Mouse (Mus musculus) heart, postnatal 0 days (tissue): ENCODE measurements around the gene Ccn1. TPM values are rescaled to one million over a fixed set of nuclear protein-coding genes. Genes with fewer than 3 reads are reported as not detected.

Source experiments
- ATAC-seq: fragments of 200-750 bp; cut with Nextera tagmentation; 2 replicates; pipeline ENCODE4 v1.8.0; 2017; ENCODE audit warnings: low read depth, moderate number of reproducible peaks, moderate library complexity; ENCODE audit not compliant: insufficient read depth
- DNase-seq: peaks from one replicate; pipeline ENCODE4 v3.0.0-alpha.2; 2016; ENCODE audit warnings: low spot score
- H3K27ac ChIP-seq: fragments of 300-500 bp; sonication (generic); 2 replicates; pipeline ENCODE4 v1.5.1; 2014; ENCODE audit warnings: low read depth, mild to moderate bottlenecking
- H3K27me3 ChIP-seq: fragments of 300-500 bp; sonication (generic); 2 replicates; pipeline ENCODE4 v1.6.1; 2014; ENCODE audit warnings: low read length, mixed read lengths; ENCODE audit not compliant: control insufficient read depth, insufficient read depth
- H3K36me3 ChIP-seq: fragments of 300-500 bp; sonication (generic); replicated peaks from 2 replicates; pipeline ENCODE4 v1.6.1; 2014; ENCODE audit warnings: low read length, mixed read lengths; ENCODE audit not compliant: control insufficient read depth, insufficient read depth
- H3K4me1 ChIP-seq: fragments of 300-500 bp; sonication (generic); 2 replicates; pipeline ENCODE4 v1.6.1; 2014; ENCODE audit warnings: antibody characterized with exemption; ENCODE audit not compliant: control insufficient read depth, insufficient read depth
- H3K4me2 ChIP-seq: fragments of 300-500 bp; sonication (generic); 2 replicates; pipeline ENCODE4 v1.6.1; 2014; ENCODE audit warnings: low read depth, mild to moderate bottlenecking, low read length, moderate library complexity
- H3K4me3 ChIP-seq: fragments of 300-500 bp; sonication (generic); 2 replicates; pipeline ENCODE4 v1.5.1; 2014; ENCODE audit warnings: low read depth, low read length
- H3K9ac ChIP-seq: fragments of 300-500 bp; sonication (generic); replicated peaks from 2 replicates; pipeline ENCODE4 v1.6.1; 2014; ENCODE audit warnings: low read depth, low read length, mixed read lengths
- H3K9me3 ChIP-seq: fragments of 300-500 bp; sonication (generic); replicated peaks from 2 replicates; pipeline ENCODE4 v1.6.1; 2016; ENCODE audit warnings: low read length; ENCODE audit not compliant: control insufficient read depth
- CTCF ChIP-seq: IDR thresholded peaks from 2 replicates; pipeline ENCODE4 v1.5.1; 2016; ENCODE audit warnings: antibody characterized with exemption, control low read depth, low read depth
- EP300 ChIP-seq: IDR thresholded peaks from 2 replicates; pipeline ENCODE4 v1.6.1; 2016; ENCODE audit warnings: antibody characterized with exemption, low read depth
- WGBS: fragments of 180-500 bp; shearing (Covaris S2); extraction: QIAGEN DNeasy Blood & Tissue Kit; methylation state at CpG from one replicate; pipeline ENCODE4 v1.1.7; 2014; 5-methylcytosine and 5-hydroxymethylcytosine counted together
- polyA plus RNA-seq: library from polyadenylated mRNA; unstranded; fragments of >200 nt; fragmentation: Nextera tagmentation; extraction: Ambion mirVana; gene quantifications from 2 replicates; pipeline ENCODE4 v1.2.1, GENCODE M21; 2015
- total RNA-seq: library from RNA; depleted of rRNA; stranded (reverse); fragments of >200 nt; gene quantifications from 2 replicates; pipeline ENCODE4 v1.2.3, GENCODE M21; 2014; ENCODE audit warnings: low replicate concordance; rRNA removed

The Ccn1 gene
- total and polyA plus RNA-seq, 2 experiments from 2014 or later = 34.0 to 91.1 TPM

DNA sequence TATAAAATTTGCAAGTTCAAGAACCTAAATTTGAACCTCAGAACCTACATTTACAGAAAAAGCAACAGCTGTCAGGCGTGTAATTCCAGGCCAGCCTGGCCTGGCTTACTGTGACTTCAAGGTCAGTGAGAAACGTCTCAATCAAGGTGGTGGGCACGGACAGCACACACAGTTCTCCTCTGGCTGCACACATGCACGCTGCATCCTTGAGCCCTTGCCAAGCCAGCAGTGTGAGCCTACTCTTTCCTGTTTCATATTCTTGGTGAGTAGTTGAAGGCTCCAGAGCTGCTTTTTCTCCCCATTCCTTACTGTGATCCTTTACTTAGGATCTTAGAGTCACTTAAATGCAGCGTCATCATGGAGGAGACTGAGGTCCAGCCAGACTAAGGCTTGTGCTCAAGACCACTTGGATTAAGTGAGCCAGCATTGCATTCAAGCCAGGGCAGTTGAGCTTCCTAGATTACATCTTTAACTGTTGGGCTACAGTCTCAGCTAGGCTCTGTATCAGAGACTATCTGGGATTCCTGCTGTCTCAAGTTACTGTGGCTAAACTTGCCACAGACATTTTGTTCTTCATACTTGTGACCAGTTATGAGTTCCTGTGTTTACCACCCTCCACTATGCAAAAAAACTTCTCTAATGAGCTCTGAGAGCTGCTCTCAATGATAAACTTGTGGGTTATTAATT is 44.2 kb downstream of the Ccn1 start:
- ATAC-seq = no peak
- H3K36me3 ChIP-seq = peaks cover 48% of the 10 kb centered on the region
- no peak for TF ChIP-seq CTCF
- no peak for TF ChIP-seq EP300

DNA sequence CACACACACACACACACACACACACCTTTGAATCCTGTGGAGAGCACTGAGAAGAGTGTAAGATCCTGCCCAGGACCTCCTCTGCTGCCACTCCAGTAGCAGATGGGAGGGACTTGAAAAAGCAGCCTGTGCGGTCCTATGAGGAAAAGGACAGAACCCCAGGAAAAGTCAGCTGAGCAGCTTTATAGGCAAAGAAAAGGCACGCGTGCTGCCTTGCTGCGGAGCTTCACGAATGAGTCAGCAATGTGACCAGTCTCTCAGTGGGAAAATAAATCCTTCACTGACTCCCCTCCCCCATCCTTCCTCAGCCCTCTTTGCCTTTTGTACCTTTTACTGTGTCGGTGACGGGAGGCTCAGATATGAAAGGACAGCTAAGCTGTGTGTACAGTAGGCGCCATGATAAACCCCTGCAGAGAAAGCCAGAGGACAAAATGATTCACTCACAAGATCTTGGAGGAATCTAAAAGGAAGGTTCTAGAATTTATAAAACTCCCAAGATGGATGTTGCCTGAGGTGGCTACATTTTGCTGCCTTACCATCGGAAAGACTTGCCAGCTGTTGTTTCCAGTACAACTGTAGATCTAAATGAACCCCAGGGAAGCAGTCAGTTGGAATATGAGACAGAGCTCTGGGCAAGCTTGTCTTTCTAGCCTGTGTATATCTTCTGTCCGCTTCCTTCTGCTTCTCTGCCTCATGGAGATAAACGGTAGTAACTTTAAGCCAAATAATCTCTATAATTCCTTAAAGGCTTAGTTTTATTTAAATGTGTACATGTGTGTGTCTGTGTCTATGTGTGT is 47.2 kb downstream of the Ccn1 start:
- no peak for DNase-seq
- TF ChIP-seq EP300 = no peak
- Histone ChIP-seq H3K9ac (no peak overlapping the region), H3K9me3 (no peaks in the 10 kb centered on the region), H3K27me3 (no peaks in the 10 kb centered on the region), H3K27ac (0 out of 2 replicates have a peak overlapping the region, but pooled peaks have one; percentile 15), H3K4me2 (no peak overlapping the region), H3K4me3 (no peak overlapping the region), H3K4me1 (no peaks in the 10 kb centered on the region), H3K36me3 (peaks cover 64% of the 10 kb centered on the region)
- WGBS = 57% methylated on average over 11 of the region's 11 CpGs
- no peak for ATAC-seq

More for the DNA sequence above, 44.2 kb downstream of the Ccn1 start:
- Histone ChIP-seq H3K4me1 (no peaks in the 10 kb centered on the region), H3K27ac (no peak overlapping the region), H3K4me3 (no peak overlapping the region), H3K4me2 (no peak overlapping the region), H3K27me3 (no peaks in the 10 kb centered on the region), H3K9ac (no peak overlapping the region), H3K9me3 (no peaks in the 10 kb centered on the region)
- DNase-seq = no peak
- 71% methylated on average over 5 of the region's 5 CpGs for WGBS

DNA sequence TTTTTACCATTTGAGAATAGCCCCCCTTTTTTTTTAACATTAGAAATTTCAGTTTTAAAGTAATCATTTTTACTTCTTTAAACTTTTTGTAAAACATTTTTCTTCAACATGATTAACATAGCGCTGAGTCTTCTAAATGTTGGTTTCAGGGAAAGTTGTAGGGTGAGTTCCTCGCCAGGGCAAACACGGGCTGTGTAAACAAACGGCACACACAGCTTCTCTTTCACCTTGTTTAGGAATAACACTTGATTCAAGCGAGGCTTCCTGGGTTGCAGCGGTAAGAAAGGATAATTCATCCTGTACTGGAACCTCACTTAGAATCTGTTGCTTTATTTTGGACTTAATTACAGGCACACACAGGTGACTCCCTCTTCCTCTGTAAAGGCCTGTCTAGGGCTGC is 48.4 kb downstream of the Ccn1 start:
- Histone ChIP-seq H3K27me3 (no peaks in the 10 kb centered on the region), H3K4me2 (no peak overlapping the region), H3K36me3 (peaks cover 54% of the 10 kb centered on the region), H3K4me3 (no peak overlapping the region), H3K9ac (no peak overlapping the region), H3K27ac (no peak overlapping the region), H3K4me1 (no peaks in the 10 kb centered on the region), H3K9me3 (no peaks in the 10 kb centered on the region)
- no peak for ATAC-seq
- no peak for TF ChIP-seq CTCF
- TF ChIP-seq EP300 = no peak
- 85% methylated on average over 6 of the region's 6 CpGs for whole genome bisulfite sequencing
- no peak for DNase-seq

GRCm38 (mm10) chr3:145600801-145601200 is 49.0 kb downstream of the Ccn1 start:
- Histone ChIP-seq H3K4me1 (no peaks in the 10 kb centered on the region), H3K9me3 (no peaks in the 10 kb centered on the region), H3K9ac (no peak overlapping the region), H3K4me2 (no peak overlapping the region), H3K36me3 (peaks cover 56% of the 10 kb centered on the region), H3K27me3 (no peaks in the 10 kb centered on the region), H3K27ac (no peak overlapping the region), H3K4me3 (no peak overlapping the region)
- DNase-seq (no peak), ATAC-seq (no peak)
- no peak for TF ChIP-seq CTCF
- TF ChIP-seq EP300 = no peak
- 71% methylated on average over 6 of the region's 6 CpGs for WGBS

- H3K9me3 ChIP-seq = no peaks in the 10 kb centered on the region
- H3K4me2 ChIP-seq = no peak overlapping the region
- TF ChIP-seq CTCF = no peak
- TF ChIP-seq EP300 = no peak
- ATAC-seq = no peak
- no peaks in the 10 kb centered on the region for H3K27me3 ChIP-seq
- H3K4me1 ChIP-seq = no peaks in the 10 kb centered on the region
- peaks cover 54% of the 10 kb centered on the region for H3K36me3 ChIP-seq
- no peak for DNase-seq
- WGBS = 96% methylated on average over 7 of the region's 7 CpGs
- H3K4me3 ChIP-seq = no peak overlapping the region
- no peak overlapping the region for H3K27ac ChIP-seq
- H3K9ac ChIP-seq = no peak overlapping the region
Observed at GRCm38 (mm10) chr3:145599059-145599458, 50.7 kb downstream of the Ccn1 start.

Other genes starting within 250 kb of the Ccn1 start
- gene Znhit6, start 73.8 kb downstream of the Ccn1 start, total RNA-seq = 0.15 and 8.4 TPM in 2 replicates
- gene Znhit6, start 73.8 kb downstream of the Ccn1 start, polyA plus RNA-seq = 15.7 and 17.5 TPM in 2 replicates
- gene Ddah1, start 108.7 kb upstream of the Ccn1 start, total RNA-seq = 12.3 and 12.4 TPM in 2 replicates
- 8.1 and 9.4 TPM in 2 replicates for gene Ddah1, start 108.7 kb upstream of the Ccn1 start, polyA plus RNA-seq